In genomic region chr7:66933251-66933650, GRCm38 (mm10) we compare ENCODE assay signal across 9 mouse cellular contexts.
DNase-seq lines count a peak whose midpoint lies in the region; ATAC-seq and TF ChIP-seq lines count a peak whose summit lies in the region.
"Had no signal": no experiment of that assay in that cellular context is flagged by ENCODE, and none has a peak within 500 bp of the region (broad histone marks: within the 10 kb centered on the region; RNA-seq: fewer than 3 reads in every experiment).

No protein-coding gene starts in this region.

- no peak overlapping the region for H3K4me2 ChIP-seq in heart, postnatal 0 days (ENCODE audit: low read depth, low read length)
- no peak overlapping the region for H3K4me2 ChIP-seq in limb, embryonic 13.5 days (replicated peaks)

- peak; percentile 71 for ATAC-seq in heart, postnatal 0 days (ENCODE audit: insufficient read depth, low read depth)
- ATAC-seq in limb, embryonic 13.5 days (ENCODE audit: low FRiP score, low read depth), result 0 out of 2 replicates have a peak, but pooled peaks have one; percentile 1
- no peak for ATAC-seq in megakaryocyte, adult 5-6 weeks (ENCODE audit: poor library complexity, severe bottlenecking)

- peaks cover 65% of the 10 kb centered on the region for H3K4me1 ChIP-seq in heart, postnatal 0 days (ENCODE audit: control insufficient read depth, insufficient read depth)
- H3K4me1 ChIP-seq in limb, embryonic 13.5 days, result peaks cover 50% of the 10 kb centered on the region
- no peaks in the 10 kb centered on the region for H3K4me1 ChIP-seq in cerebellum, adult 2 months (ENCODE audit: control insufficient read depth, insufficient read depth, low read length)

- peak; percentile 12; the same call in 1 of the 2 replicates for TF ChIP-seq EP300 in heart, postnatal 0 days (IDR thresholded peaks at IDR 0.05; ENCODE audit: low read depth)

- no peak for TF ChIP-seq CTCF in heart, postnatal 0 days (IDR thresholded peaks at IDR 0.05; ENCODE audit: low read depth)
- TF ChIP-seq CTCF in cerebellum, adult 2 months (IDR thresholded peaks at IDR 0.05; ENCODE audit: borderline replicate concordance, insufficient read depth, low read depth, low read length), result no peak

- no peak overlapping the region for H3K4me3 ChIP-seq in heart, postnatal 0 days (ENCODE audit: low read depth, low read length)
- H3K4me3 ChIP-seq in limb, embryonic 13.5 days, result no peak overlapping the region
- H3K4me3 ChIP-seq in cerebellum, adult 2 months (replicated peaks; ENCODE audit: insufficient read depth, low read depth, low read length), result no peak overlapping the region

- H3K9me3 ChIP-seq in heart, postnatal 0 days (replicated peaks; ENCODE audit: control insufficient read depth, low read length), result no peaks in the 10 kb centered on the region
- no peaks in the 10 kb centered on the region for H3K9me3 ChIP-seq in limb, embryonic 13.5 days

- H3K9ac ChIP-seq in heart, postnatal 0 days (replicated peaks; ENCODE audit: low read depth, low read length), result no peak overlapping the region
- H3K9ac ChIP-seq in limb, embryonic 13.5 days, result no peak overlapping the region

- peak overlapping the region; percentile 76 for H3K27ac ChIP-seq in heart, postnatal 0 days (ENCODE audit: low read depth)
- H3K27ac ChIP-seq in limb, embryonic 13.5 days, result no peak overlapping the region
- H3K27ac ChIP-seq in cerebellum, adult 2 months (ENCODE audit: insufficient read depth, low read length), result no peak overlapping the region

- no peaks in the 10 kb centered on the region for H3K27me3 ChIP-seq in heart, postnatal 0 days (ENCODE audit: control insufficient read depth, insufficient read depth, low read length)
- H3K27me3 ChIP-seq in limb, embryonic 13.5 days, result no peaks in the 10 kb centered on the region
- H3K27me3 ChIP-seq in cerebellum, adult 2 months (ENCODE audit: control insufficient read depth, insufficient read depth, low read length), result 0 out of 2 replicates have a peak, but pooled peaks cover 1% of the 10 kb centered on the region

- no peaks in the 10 kb centered on the region for H3K36me3 ChIP-seq in heart, postnatal 0 days (replicated peaks; ENCODE audit: control insufficient read depth, insufficient read depth, low read length)
- H3K36me3 ChIP-seq in limb, embryonic 13.5 days, result no peaks in the 10 kb centered on the region

- TF ChIP-seq POLR2A in cerebellum, adult 2 months (IDR thresholded peaks at IDR 0.05; ENCODE audit: borderline replicate concordance, insufficient read depth, low read length), result no peak

- DNase-seq in adrenal gland, adult (ENCODE audit: inconsistent age in 2 of 2, low spot score in 1 of 2), result peak; percentile 21 to 55
- DNase-seq in adrenal gland, adult 8-10 months, result no peak
- peak; percentile 34 for DNase-seq in adrenal gland, postnatal 14 days
- DNase-seq in heart, postnatal 0 days (ENCODE audit: low spot score), result peak; percentile 77
- DNase-seq in cerebellum, adult 2 months, result no peak
- DNase-seq in right cerebral cortex, postnatal 10 days (ENCODE audit: low spot score in 2 of 2), result no peak
- DNase-seq: left cerebral cortex, postnatal 4 days had no signal

- WGBS in heart, postnatal 0 days, result 18% methylated on average over 4 of the region's 4 CpGs
- WGBS in limb, embryonic 13.5 days, result 65% methylated on average over 4 of the region's 4 CpGs
- WGBS in cerebellum, adult 2 months, result 59% methylated on average over 4 of the region's 4 CpGs

Comparison
In these comparisons a context has a peak if more than half of its experiments do, and no peak if none do; other contexts are left out.
1. DNase-seq: peak in adrenal gland, adult (2 of 2), adrenal gland, postnatal 14 days (single experiment) and heart, postnatal 0 days (single experiment); none in adrenal gland, adult 8-10 months (single experiment), cerebellum, adult 2 months (0 of 2) and right cerebral cortex, postnatal 10 days (0 of 2).